Mouse (Mus musculus): ENCODE results near the gene Alb.

GRCm38 (mm10) chr5:90425191-90425590 lies 35.5 kb upstream of the Alb start:
- TF ChIP-seq CTCF (IDR thresholded peaks at IDR 0.05; ENCODE audit: extremely low read depth, insufficient read depth, insufficient read length, insufficient replicate concordance) (no peak), POLR2A (IDR thresholded peaks at IDR 0.05; ENCODE audit: low read depth, low read length) (no peak)

Measured in spleen, adult 2 months (tissue).